Mouse (Mus musculus) WW6 (cell line): ENCODE results near the gene Il9.

Experiments used
- DNase-seq: peaks from one replicate; pipeline ENCODE4 v3.0.0-alpha.2; 2013; ENCODE audit warnings: low read depth, low spot score

Il9 gene

DNA sequence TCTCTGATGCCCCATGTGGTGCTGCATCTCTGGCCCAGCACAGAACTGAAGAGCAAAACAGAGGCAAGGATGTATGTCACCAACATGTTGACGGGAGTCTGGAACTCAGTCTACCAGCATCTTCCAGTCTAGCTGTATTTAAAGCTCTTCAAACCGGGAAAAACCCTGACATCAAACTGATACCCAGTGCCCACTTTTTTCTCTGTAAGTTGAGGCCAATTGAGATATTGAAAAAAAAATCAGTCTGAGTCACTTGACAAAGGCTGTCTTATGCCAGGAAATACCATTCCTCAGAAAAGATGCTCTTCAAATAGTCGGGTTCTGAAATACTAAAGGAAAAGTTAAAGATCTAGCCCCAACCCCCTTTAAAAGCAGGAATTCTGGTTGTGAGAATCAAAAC lies at the start of gene Il9:
Il9 (minus strand) TSS at position 101 of the 400 bp plus-strand sequence.
- DNase-seq, result no peak

DNA sequence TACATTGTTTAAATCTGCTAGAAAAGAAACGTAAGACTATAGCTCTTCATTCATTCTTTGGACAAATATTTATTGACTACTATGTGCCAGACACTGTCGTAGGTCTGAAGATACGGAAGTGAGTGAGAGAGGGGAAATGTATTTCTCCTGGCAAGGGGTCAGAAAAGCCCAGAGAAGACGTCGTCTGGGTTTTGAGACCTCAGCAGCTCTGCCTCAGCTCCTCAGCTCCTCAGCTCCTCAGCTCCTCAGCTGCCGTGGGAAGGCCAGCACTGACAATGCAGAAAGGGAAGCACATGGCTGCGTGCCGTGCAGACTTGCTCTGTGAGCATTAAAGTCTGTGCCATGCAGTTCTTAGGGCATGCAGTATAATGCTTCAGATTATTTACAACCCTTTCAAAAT lies 47.6 kb upstream of the Il9 start:
- DNase-seq, result no peak

DNA sequence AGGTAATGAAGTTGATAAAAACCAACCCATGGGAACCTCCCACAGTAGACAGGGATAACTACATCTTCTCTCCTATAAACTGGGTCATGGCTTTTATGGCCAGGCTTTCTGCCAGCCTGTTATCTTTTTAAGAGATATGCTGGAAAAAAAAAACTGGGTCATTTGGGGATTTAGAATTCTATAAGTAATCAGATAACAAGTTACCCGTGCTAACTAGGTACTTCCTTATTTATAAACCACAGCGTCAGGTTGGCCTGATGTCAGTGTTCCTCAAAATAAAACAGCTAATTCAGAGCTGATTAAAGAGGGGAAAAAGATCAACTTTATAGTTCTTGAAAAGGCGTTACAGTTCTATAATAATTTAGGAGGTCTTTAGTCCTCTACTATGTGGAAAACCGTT lies 47.0 kb upstream of the Il9 start:
- no peak for DNase-seq

DNA sequence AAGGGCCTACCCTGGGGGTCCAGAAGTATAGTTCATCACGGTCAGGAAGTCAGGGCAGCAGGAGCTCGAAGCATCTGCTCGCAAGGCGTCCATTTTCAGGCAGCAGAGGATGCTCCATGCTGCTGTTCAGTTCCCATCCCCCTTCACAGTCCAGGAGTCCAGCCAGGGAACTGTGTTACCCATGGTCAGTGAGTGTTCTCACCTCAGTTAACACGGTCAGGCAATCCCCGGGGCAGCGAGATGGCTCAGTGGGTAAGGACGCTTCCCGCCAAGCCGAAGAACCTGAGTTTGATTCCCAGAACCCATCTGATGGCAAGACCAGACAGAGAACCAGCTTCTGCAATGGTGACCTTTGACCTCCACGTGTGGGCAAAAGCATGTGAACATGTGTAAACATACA lies 46.2 kb upstream of the Il9 start:
- DNase-seq, result no peak

DNA sequence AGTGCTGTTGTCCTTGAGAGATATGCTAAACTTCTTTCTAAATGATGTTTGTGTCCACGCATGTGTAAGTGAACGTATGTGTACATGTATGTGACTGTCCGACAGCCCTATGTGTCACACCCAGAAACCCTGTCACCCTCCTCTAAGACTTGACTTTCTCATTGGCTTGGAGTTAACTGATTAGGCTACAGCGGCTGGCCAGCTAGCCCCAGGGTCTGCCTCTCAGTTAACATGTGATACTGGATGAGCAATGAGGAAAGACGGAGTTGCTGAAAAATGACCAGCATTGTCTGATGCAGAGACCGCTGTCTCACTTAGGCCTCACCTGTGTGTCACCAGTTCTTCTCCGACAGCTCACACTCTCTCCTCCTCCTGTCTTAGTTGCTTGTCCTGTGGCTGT lies 45.8 kb upstream of the Il9 start:
- DNase-seq, result no peak

DNA sequence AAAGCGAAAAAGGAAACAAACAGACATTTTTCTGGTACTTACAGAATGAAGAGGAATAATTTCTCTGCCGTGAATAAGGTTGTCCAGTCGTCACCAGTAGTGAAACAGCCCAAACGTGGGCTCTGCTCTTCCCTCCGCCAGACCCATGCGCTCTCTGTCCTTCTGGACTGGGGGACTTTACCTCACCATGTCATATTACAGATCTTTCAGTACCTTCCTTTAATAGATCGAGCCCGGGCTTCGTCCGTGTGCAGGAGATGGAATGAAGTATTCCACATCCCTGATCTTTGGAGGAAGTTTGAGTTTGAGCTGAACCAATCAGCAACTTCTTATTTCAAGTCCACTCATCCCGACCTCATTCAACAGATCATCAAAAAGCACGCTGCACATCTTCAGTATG lies 44.8 kb upstream of the Il9 start:
- no peak for DNase-seq

DNA sequence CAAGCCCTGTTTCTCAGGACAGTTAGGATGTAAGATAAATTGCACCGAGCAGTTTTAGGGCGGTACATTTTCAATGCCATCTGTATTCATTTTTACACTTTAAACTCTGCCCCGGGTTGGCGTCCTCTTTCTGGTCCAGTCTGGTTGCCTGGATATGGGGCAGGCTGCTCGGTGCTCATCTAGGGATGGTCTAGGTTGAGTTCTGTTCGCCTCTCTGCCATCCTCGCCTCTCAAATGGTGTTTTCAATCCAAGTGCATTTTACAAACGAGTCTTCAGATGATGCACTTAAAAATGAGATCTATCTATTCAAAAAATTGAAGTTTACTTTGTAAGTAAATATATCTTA lies 40.7 kb upstream of the Il9 start:
- DNase-seq, result no peak

DNA sequence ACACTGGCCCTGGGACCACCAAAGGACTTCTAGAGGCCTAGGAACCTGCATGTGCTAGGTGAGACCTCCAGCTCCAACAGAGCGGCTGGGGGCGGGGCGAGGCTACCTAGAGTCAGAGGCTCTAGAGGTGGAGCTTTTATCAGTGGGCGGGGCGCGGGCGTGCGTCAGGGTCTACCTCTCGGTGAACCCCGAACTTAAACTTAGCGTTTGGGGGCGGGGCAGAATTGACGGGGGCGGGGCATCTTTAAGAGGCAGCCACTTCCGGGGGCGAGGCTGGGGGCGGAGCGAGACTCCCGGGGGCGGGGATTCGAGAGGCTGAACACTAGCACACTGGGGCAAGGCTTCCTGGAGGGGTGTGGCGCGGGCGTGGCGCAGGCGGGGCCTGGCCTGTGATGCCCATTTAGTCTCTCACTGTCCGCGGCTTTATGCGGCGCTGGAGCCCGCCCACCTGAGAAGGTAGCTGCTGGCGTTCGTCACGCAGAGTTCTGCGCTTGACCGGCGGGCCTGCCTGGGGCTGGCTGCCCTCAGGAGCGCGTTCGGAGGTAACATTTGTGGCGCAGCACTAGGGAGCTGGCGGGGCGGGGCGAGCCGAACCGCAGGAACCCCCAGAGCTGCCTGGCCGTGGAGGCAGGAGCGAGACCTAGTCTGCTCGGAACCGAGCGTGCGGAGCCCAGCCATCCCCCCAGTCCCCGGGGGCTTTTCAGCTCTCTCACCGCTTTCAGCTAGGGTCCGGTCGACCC lies 40.2 kb upstream of the Il9 start, which contains the start of gene Fbxl21:
Fbxl21 (plus strand) TSS at position 392 of the 740 bp plus-strand sequence.
- DNase-seq, result peak; percentile 90

DNA sequence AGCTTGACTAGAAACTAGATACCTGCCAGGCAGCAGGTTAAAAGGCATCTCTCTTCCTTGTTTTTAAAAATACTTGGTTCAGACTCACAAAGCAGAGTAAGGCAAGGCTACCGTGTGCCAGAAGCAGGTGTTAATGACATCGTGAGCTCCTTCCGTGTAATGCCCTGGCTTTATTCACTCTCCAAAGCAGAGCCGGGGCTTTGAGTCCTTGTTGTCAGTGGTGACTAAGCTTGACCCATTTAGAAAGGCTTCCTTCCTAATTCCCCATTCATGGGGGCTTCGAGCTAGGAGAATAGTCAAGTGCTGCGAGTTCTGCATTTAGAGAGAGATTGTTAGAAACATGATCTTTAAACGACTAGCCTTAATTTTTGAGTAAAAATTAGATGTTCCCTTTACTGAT lies 34.8 kb upstream of the Il9 start:
- no peak for DNase-seq

DNA sequence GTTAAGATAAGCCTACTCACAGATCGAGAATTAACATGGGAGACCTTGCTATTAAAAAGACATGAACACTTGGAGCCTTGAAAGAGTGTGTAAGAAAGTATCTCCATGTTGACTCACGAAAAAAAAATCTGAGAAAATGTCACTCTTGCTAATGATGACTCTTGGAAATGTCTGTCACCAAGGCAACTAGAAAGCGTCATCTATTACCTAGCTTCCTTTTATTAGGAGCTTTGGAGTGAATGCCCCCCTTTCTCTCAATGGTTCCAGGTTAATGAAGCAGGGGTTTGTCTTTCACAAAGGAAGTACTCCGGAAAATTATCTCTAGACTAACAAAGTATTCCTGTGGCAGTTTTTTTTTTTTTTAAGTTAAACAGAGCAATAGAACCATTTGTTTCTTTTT lies 34.3 kb upstream of the Il9 start:
- no peak for DNase-seq

DNA sequence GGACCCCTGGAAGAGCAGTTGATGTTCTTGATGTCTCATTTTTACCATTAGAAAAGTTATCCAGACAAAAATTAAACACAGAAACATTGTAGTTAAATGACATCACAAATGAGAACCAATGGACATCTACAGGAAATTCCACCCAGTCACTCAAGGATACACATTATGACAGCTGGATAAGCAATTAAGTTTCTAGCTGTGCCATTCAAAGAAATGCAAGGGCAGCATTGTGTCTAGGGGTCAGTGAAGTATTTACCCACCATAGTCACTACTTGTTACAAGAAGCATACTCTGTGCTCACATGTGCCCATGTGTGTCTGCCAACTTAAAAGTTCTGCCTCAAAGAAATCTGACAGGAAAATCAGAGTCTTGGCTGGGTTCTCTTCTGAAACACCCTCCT lies 31.5 kb upstream of the Il9 start:
- DNase-seq, result no peak

DNA sequence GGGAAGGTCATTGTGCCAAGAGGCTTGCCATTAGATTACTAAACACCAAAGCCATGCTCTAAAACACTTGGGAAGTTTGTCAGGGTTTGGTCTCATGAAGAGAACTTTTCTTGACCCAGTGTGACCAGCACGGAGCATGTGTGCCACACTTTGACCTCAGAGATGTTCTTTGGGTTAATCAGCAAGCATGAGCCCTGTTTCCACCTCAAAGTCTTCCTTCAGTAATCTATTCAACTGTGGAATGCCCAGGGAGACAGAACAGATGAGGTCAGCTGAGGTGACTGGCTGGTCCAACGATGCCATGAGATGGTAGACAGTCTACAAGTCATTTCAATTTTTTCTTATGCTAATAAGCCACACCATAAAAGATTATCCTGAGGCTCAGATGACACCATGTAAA lies 27.8 kb upstream of the Il9 start:
- no peak for DNase-seq

DNA sequence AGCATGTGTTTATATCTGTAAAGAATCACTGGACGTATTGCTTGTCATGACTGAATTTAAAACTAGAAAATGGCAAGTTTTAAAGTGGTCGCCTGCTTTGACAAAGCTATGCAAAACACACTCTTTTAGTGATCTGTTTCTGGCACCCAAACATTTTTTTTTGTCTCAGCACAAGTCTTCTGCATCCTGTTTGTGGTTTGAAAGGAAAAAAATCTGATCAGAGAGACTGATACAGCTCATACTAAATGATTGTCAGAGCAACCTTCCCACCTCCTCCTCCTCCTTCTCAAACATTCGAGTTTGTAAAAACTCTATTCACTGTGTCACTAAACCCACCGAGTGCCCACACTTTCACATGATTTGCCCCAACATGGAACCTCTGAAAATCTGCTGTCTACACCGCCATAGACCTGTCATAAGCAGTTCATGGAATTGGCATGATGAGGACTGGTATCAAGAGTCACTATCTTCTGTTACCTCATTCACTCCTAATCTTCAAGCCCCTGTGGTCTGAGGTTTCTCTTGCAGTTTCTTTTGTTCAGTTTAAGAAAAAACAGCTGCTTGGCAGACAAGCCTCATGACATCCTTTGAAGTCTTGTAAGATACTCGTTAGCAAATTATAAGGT lies 24.9 kb upstream of the Il9 start:
- DNase-seq, result no peak

DNA sequence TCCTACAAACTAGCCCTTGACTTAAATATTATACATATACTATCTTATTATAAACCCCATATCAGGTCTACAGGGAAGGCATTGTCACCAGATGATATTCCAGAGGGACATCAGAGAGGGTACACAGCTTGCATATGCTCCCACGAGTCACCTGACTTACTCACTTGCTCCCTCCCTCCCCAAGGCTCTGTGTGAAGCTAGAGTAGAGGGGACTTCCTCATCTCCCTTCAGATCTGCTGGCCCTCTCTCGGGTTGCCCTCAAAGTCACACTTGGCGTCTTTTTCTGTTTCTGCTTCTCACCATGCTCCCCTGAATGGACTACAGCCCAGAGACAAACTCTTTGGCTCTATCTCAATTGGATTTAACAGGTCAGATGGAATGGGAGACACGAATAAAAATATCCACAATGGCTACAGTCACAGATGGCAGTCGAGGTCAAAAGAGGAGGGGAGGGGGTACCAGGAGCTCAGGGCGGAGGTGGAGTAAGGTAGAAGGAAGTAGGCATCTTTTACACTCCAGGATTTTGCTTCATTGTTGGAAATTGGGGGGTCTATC lies 19.9 kb upstream of the Il9 start:
- DNase-seq, result no peak

DNA sequence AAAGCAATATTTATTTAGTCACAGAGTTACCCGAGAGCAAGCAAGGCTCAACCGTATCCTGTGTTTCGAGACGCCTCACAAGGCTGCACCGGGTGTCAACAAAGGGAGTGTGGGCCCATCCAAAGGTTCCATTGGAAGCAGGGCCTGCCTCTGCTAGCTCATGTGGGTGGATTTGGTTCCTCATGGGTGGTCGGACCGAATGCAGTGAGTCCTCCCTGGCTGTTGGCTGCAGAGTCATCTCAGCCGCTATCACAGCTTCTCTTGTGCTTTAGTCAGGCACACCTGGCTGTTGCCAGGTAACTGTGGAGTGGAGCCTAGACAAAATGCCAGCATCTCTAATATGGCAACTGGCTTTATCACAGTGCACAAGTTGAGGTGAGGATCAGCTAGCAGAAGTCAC lies 18.6 kb upstream of the Il9 start:
- DNase-seq, result no peak

DNA sequence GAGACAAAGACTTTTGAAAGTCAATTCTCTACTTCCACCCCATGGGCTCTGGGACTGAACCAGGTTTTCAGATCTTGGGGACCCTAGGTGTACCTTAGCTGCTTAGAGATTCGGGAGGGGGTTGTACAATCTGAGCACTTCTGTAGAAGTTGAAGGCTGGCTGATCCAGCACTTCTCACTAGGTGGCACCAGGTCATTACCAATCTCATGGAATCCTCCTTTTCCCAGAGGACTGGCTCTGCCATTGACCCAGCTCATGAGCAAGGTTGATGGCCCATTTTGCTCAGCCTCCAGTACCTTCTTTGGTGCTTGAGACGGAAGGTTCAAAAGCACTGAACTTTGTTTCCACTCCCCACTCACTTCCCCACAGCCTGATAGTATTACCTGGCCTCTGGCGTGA lies 18.1 kb upstream of the Il9 start:
- no peak for DNase-seq

DNA sequence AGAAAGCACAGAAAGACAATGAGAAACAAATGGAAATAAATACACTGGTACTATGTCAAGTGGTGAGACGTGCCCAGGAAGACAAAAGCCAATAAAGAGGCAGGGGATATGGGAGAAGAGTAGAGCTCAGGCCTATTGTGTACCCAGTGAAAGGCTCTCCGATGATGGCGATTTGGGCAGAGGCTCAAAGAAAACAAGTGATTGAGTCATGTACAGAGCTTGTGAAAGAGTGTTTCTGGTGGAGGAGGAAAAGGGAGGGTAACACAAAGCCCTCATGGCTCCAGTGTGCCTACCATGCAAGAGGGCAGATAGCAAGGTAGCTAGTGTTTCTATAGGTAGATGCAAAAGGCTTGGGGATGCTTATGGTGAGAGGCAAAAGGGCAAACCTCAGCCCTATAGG lies 12.4 kb upstream of the Il9 start:
- DNase-seq, result no peak

DNA sequence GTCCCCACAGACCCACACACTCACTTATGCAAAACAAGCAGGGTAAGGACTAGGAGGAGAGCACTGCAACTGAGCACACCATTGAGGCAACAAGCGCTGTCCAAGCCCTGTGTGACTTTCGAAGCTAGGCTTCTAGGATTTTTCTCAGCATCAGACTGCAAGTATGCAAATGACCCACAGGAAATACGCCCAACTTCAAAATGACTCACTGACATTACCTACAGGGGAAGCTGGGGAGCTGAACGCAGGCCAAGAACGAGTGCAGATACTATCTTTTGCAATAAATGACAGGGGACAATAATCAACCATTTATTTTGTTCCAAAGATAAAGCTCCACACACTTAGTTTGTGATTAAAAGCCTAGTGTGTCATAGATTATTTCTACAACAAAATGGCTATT lies 6.0 kb upstream of the Il9 start:
- no peak for DNase-seq

DNA sequence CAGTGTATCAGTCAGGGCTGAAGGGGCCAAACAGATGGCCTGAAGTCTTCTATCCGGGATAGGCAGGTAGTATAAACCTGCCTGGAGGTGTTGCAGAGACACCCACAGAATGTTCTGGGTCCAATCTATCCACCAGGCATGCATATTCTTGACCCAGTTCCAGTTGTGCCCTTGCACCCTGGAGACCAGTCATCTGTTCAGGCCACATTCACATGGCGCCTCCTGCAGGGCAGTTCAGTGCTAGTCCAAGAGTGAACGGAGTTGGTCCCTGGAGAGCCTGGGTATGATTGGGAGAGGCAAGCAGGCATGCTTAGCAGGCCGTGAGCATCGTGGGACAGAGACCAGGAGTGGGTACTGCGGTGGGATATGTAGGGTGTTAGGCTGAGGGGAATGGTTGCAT lies 4.0 kb downstream of the Il9 start:
- DNase-seq, result no peak

DNA sequence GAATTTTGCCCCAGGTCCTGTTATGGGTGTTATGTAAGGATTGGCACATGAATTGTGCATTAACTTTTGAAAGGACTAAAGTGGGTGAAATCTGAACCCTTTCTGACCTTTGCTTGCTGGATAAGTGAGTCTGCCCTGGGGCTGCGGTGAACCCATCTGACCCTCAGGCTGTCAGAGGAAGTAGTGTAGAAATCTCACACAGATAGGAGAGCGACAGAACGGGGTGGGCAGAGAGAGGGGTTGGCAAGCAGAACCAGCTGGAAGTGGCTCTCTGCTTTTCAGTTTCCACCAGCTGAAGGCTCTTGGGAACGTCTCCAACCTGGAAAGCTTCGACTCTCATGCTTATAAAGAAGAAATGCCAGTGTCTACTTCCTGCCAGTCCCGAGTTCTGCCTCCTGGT lies 4.8 kb downstream of the Il9 start:
- DNase-seq, result no peak

DNA sequence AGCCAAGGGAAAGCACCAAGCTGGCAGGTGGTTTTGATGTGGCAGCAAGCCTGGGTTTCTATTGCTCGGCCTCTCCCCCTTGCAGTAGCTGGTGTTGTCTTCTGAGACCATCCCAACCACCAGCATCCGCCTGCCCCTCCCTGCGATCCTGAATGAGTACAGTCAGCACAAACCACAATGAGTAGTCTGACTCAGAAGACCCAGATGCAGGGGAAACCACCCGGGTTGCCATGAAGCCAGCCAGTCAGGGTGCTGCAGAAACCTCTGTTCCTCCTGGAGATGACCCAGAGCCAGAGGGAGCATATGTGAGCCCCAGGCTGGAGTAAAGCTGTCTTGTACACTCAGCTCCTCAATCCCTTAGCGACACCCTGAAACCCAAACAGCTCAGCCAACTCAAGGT lies 5.3 kb downstream of the Il9 start:
- no peak for DNase-seq

DNA sequence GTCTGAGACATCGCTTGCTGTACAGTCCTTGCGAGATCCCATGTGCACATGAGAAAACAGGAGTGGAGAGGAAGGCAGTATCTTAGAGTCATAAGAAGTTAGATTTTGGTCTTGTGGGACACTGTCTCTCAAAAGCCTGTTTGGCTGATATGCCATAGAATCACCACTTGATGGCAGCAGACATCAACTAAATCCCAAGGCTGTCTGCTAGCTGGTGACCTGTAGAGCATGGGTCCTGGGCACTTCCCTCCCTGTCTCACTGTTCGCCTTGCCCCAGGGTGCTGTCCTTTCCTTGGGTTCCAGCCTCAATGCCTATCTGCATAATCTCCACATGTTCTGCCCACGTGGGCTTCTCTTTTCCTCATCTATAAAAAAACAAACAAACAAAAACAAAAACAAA lies 6.7 kb downstream of the Il9 start:
- peak; percentile 20 for DNase-seq

DNA sequence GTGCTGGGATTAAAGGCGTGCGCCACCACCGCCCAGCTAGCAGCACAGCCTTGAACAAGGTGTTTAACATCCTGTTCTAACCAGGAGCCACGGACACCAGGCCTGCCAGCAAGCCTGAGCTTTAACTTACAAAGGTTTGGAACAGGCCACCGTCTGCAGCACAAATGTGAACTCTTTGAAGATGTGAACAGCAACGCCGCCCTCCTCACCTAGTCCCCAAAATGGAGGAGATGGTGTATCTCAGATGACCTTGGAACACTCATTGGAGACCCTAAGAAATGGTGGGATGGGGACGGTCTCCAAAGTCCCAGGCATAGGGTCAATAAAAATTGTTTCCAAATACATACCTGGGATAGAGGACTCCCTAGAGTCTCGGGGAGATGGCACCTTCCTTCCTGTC lies 9.4 kb downstream of the Il9 start:
- DNase-seq, result no peak

DNA sequence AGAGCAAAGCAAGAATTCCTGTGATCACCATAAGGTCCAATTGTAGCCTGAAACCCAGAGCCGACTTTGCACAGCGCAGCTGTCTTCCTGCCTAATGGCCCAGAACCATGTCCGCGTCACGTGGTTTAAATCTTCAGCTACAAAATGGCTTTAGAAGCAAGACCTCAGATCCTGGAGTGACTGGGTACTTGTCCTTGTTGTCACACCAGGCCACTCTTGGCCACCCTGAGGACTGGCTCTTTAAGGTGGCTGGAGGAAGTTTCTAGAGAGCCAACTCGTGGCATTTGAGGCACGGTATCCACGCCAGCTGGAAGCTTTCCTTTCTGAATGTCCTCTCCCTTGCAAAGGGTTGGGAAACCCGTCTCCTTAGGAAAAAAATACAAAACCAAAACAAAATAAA lies 10.1 kb downstream of the Il9 start:
- no peak for DNase-seq
